Mouse (Mus musculus) left cerebral cortex, adult 18-20 months (tissue): ENCODE data around the gene Cdh22. TPM values are rescaled to one million over a fixed set of nuclear protein-coding genes. Genes with fewer than 3 reads are reported as not detected.

Experiments used
- DNase-seq, 2 experiments: peaks; one replicate each; pipeline ENCODE4 v3.0.0; 2021 to 2022; ENCODE audit warnings: low spot score in 2 of 2, mixed read lengths in 1 of 2
- total RNA-seq, 2 experiments: library from RNA; stranded (reverse); gene quantifications; 2 replicates each; pipeline ENCODE4 v1.2.3; 2021

Cdh22 gene
- total RNA-seq, 2 experiments from 2014 or later, result 55.1 to 61.1 TPM

DNA sequence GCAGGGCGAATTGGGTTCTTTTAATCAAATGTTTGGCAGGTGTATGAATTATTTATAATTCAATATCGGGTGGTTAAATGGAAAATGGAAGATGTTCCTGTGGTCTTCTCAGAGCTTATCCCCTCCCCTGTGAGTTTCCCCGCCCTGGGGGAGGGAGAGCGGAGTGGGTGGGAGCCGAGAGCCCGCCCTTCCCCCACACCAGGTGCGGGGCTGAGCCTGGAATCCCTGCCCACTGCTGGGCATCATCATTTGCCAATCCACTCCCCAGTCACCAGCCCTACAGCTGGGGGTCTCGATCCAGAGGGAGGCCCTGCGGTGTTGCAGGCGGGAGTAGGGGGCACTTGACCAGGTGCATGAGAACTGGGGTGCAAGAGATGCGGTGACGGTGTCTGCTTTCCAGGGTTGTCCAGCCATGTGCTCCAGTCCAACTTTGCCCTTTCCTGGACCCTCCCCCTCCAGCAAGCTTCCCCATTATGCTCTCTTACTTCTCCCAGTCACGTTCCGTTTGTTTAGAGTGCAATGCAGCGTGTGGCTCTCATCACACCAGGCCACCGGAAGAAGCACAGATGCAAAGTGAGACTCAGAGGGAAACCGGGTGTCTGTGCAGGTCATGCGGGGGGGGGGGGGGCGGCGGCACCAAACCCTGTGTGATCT, 23.1 kb downstream of the Cdh22 start:
- DNase-seq, result no peak

DNA sequence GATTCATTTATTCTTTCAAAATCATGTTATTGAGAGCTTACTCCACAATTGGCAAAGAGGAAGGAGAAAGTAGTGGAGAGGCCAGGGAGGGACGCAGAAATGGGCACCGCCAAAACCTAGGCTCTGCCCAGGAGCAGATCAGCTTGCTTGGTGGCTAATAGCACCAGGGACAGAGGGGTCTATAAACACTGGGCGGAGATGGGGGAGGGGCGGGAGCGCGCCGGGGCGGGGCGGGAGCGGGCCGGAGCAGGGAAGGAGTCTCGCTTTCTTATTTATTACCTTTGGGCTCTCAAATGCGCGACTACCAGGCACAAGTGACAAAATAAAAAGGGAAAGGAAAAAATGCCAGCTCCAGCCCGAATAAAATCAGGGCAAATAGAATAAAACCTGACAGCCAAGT, 23.7 kb downstream of the Cdh22 start:
- DNase-seq, result no peak

DNA sequence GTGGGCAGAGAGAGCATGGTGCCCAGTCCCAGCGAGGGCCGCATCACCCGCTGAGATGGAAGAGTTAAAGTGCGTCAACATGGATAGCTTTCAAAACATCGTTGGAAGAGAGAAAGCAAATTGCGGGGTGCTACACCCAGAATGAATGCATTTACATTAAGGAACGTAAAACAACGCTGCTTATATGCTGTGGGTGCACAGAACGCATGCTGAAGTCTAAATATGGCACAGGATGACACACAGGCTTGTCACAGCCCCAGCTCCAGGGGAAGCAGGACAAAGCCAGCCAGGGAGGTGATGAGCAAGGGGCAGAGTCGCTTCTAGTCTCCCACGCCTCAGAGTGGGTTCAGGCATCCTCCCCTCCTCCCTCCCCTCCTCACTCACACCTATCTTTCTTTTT, 27.0 kb downstream of the Cdh22 start:
- DNase-seq, result peak; percentile 46 to 65

DNA sequence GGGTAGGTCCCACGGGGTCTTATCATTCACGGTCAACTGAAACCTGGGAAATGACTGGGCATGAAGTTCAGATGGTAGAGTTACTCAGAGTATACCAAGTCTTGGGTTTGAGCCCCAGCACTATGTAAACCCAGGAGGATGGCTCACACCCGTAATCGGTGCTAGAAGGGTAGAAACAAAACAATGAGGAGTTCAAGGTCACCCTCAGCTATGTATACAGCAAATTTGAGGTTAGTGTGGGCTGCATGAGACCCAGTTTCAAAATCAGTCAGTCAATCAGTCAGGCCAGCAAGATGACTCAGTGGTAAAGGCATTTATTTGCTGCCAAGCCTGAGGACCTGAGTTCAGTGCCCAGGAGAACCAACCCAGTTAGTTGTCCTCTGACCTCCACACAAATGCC, 27.6 kb downstream of the Cdh22 start:
- no peak for DNase-seq

DNA sequence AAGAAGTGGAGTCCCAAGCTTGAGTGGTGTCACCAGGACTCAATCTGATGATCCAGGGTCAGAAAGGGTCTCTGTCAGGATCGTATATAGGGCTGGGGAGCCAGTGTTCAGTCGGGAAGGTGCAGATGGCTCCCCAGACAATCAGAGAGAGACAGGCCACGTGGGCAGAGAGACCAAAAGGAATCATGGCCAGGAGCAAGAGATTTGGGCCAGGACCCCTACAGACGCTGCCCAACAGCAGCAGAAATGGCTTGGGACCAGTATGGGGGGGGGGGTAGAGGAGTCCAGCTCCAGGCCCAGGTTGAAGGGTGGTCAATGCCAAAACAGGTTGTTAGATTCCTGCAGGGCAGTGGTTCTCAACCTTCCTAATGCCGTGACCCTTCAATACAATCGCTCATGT, 29.2 kb downstream of the Cdh22 start:
- DNase-seq, result no peak

DNA sequence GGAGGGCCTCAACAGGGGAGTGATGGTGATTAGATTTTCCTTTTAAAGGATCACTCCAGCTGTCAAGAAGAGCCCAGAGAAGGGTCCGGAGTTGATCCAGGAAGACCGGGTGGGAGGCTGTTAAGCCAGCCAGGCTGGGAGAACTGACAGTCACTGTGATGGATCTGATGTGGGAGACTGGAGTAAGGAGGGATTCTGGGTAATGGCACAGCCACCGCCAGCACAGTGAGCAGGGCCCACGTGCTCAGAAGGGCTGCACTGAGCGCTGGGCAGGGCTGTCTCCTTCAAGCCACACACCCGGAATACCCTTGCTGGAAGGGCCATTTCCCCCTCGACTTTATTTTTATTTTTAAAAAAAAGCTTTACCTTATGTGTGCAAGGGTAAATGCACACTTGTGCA, 29.7 kb downstream of the Cdh22 start:
- DNase-seq, result peak in 1 of 2 experiments; percentile 52

DNA sequence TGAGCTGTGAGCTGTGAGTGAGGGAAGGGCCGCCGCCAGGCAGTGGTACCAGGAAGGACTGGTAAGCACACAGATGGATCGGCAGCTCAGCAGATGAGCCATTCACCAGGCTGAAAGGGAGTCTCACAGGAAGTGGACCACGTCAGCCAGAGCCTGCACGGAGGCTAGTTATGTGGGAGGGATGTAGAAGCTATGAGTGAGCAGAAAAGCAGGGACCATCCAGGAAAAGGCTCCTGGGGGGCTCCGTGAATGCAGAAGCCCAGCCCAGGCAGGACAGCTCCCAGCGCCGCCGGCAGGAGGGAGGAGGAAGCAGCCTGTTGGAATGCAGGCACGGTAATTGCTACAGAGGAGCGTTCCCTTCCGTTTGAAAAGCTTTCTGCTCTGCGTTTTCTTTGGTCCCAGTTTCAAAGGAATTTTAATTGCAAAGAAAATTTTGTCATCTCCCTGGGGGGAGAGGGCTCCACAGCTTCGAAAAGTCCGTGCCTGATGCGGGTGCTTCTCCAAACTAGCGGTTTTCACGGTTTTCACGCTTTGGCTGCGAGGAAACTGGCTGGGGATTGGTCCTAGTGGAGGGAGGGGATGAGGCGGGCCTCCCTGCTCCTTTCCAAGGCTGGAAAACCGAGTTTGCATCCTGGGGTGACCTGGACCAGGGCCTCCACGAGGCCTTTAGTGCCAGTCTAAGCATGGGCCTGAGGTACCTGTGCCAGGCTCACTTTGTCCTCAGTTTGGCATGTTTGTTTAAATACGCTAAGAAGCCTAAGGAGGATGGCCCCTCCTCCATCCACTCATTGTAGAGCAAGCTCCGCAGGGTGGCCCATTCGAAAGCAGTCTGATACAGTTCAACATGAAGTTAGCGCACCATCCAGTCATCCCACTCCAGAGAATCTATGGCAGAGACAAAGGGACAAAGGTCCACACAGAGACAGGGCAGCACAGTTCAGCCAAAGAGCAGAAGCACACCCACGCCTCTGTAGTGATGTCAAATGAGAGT, 32.6 kb downstream of the Cdh22 start:
- peak; percentile 66 to 74 for DNase-seq

DNA sequence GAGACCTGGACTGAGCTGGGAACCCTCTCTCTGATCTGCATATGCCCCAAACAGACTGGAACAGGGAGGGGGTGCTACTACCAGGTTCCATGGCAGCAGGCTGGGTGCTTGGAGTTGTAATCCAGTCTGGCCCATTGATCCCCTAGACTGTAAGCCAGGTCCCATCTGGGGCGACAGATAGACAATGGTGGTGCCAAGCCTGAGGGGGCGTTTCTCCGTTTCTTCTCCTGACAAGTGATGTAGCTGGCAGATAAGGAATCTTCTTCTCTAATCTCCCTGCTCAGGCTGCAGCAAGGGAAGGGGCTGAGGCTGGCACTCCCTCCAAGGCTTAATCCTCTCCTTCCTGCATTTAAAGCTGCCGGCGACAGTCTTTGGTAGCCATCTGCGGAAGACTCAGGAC, 37.1 kb downstream of the Cdh22 start:
- DNase-seq, result no peak

DNA sequence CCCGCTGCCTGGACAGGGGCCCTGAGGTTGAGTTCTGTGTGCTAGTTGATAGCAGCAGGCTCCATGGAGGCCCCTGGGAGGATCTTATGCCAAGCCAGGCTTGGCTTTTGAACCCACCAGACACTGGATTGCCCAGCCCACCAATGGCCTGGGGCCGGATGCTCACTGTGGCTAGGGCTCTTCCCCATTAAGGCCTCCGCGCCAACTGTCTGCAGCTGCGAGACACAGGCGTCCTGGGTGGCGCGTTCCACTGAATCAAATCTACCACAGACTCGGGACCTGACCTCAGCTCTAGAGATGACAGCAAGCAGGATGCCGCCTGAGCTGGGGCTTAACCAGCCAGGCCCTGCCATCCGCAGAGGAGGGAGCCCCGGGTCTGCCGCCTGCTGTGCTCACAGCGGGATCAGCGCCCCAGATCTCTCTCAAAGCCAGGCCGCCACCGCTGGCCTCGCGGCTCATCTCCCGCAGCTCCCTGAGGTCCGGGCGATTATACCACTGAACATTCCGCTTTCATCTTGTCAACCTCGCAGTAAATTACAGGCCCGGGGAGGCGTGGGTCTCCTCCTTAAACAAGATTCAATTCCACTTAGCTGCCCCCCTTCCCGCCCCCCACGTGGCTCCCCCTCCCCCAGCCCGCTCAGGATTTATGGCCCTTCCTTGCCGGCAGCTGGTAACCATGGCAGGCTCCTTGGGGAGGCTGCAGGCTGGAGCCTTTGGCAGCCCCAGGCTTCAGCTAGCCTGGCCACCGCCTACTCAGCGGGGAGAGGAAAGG, 39.1 kb downstream of the Cdh22 start:
- no peak for DNase-seq

DNA sequence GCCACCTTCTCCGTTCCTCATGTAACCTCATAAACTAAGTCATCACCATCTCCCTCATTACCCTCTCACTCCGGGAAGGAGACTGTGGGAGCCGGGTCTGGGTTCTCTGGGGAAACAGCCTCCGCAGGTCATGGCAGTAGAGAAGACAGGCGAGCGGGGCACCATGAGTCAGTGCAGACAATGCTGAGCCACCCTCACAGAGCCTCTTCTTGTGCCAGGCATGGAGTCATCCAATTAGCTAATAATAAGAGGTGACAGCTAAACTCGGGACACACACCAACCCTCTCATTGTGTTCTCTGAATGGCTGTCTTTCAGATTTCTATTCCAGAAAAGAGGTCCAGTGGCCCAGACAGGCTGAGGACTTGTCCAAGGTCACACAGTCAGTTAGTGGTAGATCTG, 43.2 kb downstream of the Cdh22 start:
- no peak for DNase-seq

DNA sequence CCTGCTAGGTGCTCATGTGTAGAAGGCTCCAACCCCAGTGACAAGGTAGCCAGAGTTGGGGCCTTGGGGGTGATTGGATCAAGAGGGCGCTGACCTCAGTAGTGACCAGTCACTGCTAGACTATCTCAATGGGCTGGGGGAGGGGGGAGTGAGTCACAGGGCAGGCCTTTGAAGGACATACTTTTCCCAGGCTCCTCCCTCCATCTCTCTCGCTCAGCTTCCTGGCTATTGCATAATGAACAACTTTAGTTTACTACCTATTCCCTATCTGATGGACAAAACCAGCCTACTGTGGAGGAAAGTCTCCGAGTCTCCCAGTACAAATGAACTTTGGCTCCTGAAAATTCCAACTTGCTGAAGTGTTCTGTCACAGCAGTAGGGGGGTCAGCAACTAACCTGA, 45.1 kb downstream of the Cdh22 start:
- DNase-seq, result no peak

DNA sequence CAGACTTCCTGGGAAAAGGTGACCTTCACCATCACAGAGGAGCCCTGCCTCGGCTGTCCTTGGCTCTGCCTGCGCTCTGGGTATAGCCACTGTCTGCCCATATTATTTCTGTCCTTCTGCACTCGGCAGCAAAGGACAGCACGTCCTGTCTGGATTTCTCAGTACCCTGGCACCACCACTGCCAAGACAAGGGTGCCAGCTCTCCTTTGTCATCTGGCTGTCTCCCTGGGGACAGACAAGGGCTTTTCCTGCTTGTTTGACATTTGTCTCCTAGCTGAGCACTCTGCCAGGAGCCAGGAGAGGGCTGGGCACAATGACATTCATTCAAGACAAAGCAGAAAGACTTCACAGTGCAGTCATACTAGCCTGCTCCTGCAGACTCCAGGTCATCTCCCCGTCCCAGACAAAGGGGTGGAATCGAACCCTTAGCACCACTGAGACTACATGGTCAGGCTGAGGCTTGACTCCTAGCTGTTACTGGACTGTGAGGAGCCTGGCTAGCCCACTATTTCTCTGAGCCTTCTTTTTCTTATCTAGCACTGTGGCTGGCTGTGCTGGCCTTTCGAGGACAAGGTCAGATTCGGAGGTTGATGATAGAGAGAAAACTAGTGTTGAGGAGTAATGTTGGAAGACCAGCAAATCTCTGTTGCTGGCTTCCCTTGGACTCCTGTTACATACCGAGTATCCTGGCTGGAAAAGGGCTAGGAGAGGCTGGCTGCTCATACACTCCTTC, 46.8 kb downstream of the Cdh22 start:
- DNase-seq, result no peak

DNA sequence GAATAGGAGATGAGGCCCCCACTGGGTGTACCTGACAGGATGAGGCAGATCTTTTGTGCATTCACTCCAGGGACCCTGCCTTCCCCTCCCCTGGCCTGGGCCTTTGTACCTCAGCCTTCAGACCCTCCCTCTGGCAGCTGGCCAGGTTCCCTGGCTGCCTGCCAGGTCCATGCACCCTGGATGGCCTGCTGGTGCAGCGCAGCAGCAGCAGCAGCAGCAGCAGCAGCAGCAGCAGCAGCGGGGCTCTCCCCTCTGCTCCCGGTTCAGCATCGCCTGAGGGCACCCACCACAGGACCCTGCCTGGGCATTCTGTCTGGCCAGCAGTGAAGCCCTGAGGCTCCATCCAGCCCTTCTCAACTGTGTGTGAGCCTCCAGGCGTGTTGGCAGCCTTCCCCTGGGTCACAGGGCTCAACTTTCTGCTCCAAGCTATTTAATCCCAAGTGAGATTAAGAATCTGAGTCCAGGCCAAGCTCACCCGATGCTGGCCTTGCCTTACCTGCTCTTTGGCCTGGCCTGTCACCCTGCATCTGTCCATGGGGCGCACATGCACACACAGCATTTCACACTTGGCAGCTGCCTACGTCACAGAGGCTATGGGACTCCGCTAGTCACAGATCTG, 50.5 kb downstream of the Cdh22 start:
- DNase-seq, result no peak

DNA sequence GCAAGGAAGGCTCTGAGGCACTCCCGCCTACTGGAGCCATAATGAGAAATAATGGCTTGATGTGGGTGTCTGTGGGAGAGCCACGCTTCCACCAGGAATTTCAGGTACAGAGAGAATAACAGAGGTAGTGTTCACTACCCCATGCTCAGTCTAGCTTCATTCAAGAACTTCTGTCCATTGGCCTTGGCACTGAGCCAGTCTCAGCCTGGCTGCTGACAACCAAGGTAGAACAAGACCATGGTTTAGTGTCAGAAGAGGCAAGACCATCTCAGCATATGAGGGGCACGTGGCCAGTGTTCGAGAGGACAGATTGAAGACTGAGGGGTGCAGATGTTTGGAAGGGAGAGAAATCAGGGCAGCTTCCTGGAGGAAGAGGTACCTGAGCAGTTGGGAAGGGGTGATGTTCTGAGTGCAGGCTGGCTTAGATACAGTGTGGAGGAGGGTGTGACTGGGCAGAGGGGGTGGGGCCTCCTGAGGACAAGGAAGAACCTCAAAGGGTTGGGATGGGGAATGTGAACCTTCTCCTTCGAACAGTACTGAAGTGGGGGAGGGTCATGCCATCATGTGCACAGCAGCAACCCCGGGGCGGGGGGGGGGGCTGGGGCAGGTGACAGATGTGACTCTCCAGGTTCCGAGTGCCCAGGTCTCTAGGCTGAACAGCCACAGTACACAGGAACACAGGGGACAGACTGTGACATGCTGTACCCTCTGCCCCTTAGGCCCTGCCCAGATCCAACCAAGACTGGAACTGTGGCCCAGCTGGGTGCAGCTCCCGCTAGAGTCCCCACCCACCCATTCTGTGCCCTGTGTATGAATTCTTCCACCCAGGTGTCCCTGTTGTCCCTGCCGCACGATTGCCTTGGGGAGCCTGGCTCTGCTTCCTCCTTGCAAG, 52.3 kb downstream of the Cdh22 start:
- DNase-seq, result no peak

DNA sequence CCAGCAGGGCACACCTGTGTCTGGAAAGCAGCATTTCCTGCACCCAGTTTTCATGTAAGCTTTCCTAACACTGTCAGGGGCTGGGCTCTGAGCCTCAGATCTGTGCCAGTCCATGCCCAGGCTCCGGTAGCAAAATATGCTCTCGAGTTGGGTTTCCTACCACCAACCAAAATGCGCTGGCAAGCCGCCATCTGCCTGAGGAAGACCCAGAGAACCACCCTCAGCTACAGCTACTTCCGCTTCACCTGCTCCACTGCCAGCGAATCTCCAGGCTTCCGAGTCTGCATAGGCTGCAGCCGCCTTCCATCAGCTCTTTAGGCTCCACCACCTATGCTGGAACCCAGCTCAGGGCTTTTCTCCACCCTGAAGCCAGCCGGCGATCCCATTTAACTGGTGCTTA, 55.4 kb downstream of the Cdh22 start:
- no peak for DNase-seq

DNA sequence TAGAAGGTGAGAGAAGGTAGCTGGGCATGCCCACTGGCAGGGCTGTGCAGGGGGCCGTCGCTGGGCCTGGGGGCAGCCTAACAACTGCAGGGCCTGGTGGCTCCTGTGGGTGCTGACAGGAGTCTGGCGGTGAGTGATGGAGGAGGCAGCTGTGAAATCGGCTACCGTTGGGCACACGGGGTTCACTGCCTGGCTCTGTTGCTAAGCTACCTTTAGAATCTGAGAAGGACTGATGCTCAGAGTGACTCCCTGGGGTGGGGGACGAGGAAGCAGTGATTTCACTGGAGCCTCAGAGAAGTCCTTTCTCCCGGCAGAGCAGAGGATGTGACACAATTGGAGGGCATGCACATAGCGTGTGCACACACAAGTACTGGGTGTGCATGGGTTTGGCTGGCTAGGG, 57.7 kb downstream of the Cdh22 start:
- no peak for DNase-seq

DNA sequence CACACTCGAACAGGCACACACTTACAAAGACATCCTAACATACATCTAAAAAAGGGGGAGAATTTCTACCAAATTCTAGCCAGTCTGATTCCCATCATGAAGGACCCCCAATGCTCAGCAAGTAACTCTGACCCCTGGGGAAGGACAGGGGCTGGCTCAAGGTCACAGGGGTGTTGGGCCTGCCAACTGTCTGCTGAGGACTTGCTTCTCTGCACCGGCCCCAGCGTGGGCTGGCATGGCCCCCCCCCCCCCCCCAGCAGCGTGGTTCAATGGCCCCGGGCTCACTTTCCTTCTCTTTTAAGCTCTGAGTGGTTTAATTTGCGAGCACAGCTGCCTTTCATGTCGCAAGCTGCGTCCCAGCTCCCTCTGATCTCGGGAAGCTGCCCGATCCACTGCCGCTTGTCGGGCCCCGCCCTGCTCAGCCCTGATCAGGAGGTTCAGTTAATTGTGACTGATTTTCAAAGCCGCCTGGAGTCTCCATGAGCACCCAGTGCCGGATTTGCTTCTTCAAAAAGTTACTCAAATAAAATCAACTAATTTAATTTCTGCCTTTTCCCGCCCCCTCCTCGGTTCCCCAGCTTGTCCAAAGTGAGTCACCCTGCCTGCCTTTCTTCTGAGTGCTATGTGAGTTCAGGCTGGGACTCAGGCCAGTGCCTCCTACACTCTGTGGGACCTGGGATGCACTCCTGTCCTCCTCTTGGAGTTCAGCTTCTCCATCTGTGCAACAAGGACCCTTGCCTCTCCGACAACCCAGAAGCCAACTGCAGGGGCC, 67.8 kb downstream of the Cdh22 start:
- DNase-seq, result peak; percentile 71 to 73

DNA sequence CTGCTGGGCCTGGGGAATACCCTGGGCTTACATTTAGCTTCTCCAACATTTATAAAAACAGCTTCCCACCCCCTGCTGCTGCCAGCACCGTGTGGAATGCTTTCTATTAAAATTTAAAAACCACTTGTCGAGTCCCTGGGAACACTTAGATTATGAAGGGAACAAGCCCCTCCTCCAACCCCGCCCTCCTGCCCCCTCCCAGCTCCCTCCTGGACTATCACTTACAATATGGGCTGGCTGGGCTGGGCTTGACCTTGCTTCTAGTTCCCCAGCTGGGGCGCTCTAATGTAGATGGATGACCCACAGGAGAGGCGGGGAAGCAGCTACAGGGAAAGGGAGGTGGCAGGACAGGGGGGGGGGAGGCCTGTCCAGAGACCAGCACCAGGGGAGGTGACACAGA, 72.4 kb downstream of the Cdh22 start:
- no peak for DNase-seq

DNA sequence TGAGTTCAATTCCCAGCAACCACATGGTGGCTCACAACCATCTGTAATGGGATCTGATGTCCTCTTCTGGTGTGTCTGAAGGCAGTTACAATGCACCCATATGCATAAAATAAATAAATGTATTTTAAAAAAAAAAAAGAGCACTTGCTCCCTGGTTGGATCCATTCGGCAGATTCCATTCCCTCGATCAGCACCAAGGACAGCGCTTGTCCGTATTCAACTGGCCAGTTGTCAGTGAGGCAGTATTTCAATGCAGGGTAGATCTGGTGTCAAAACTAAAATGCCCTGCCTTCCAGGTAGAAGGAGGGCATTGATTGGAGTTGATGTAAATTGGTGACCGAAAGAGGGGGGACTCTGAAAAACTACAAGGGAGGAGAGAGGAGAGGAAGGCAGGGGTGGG, 74.2 kb downstream of the Cdh22 start:
- DNase-seq, result no peak
